Mouse (Mus musculus) hindbrain, embryonic 14.5 days (tissue): ENCODE measurements around the gene Fgfr2. TPM values are rescaled to one million over a fixed set of nuclear protein-coding genes. Genes with fewer than 3 reads are reported as not detected.
A peak's percentile ranks its signal among the peaks of the same experiment; 100 is the strongest.

ENCODE experiments used
- ATAC-seq: fragments of 200-750 bp; cut with Nextera tagmentation; 2 replicates; pipeline ENCODE4 v1.8.0; 2017; ENCODE audit warnings: moderate number of reproducible peaks, mild to moderate bottlenecking, moderate TSS enrichment, moderate library complexity; ENCODE audit not compliant: low FRiP score
- DNase-seq: peaks from one replicate; pipeline ENCODE4 v3.0.0-alpha.2; 2015; ENCODE audit warnings: low spot score
- H3K27ac ChIP-seq: fragments of 300-500 bp; sonication (generic); 2 replicates; pipeline ENCODE4 v1.5.1; 2014; ENCODE audit warnings: mild to moderate bottlenecking, moderate library complexity
- H3K27me3 ChIP-seq: fragments of 300-500 bp; sonication (generic); 2 replicates; pipeline ENCODE4 v1.6.1; 2014; ENCODE audit warnings: mild to moderate bottlenecking, low read length, mixed read lengths; ENCODE audit not compliant: control insufficient read depth, insufficient read depth
- H3K36me3 ChIP-seq: fragments of 300-500 bp; sonication (generic); replicated peaks from 2 replicates; pipeline ENCODE4 v1.6.1; 2014; ENCODE audit not compliant: control insufficient read depth, insufficient read depth
- H3K4me1 ChIP-seq: fragments of 300-500 bp; sonication (generic); replicated peaks from 2 replicates; pipeline ENCODE4 v1.6.1; 2014; ENCODE audit warnings: antibody characterized with exemption, low read length, mixed read lengths; ENCODE audit not compliant: control insufficient read depth, insufficient read depth
- H3K4me2 ChIP-seq: fragments of 300-500 bp; sonication (generic); replicated peaks from 2 replicates; pipeline ENCODE4 v1.6.1; 2014; ENCODE audit warnings: mild to moderate bottlenecking, moderate library complexity
- H3K4me3 ChIP-seq: fragments of 300-500 bp; sonication (generic); replicated peaks from 2 replicates; pipeline ENCODE4 v1.5.1; 2014; ENCODE audit warnings: mild to moderate bottlenecking, low read length
- H3K9ac ChIP-seq: fragments of 300-500 bp; sonication (generic); 2 replicates; pipeline ENCODE4 v1.6.1; 2014
- H3K9me3 ChIP-seq: fragments of 300-500 bp; sonication (generic); 2 replicates; pipeline ENCODE4 v1.6.1; 2016; ENCODE audit warnings: low read length; ENCODE audit not compliant: control insufficient read depth
- WGBS: fragments of 180-500 bp; shearing (Covaris S2); extraction: QIAGEN DNeasy Blood & Tissue Kit; methylation state at CpG from one replicate; pipeline ENCODE4 v1.1.7; 2014; 5-methylcytosine and 5-hydroxymethylcytosine counted together
- polyA plus RNA-seq: library from polyadenylated mRNA; unstranded; fragments of >200 nt; fragmentation: Nextera tagmentation; extraction: Ambion mirVana; gene quantifications from 2 replicates; pipeline ENCODE4 v1.2.1, GENCODE M21; 2014

Fgfr2 gene
- polyA plus RNA-seq, 1 experiment from 2014 or later: 43.5 TPM

DNA sequence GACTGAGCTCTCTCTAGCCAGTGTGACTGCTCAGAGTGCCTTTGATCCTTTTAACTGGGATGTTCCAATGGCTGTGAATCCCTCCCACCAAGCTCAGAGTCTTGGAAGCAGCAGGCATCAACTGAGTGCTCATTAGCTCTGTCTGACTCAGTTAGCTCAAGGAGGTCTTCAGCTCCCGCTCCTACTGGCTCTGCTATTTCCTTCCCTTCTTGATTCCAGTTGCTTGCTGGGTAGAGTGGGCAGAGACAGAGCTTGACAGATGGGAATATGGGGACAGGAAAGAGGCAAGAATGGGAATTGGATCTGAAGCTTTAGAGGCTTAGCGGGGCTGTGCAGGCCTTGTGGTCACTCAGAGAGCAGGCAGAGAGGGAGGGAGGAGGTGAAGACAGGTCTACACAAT lies 948.9 kb downstream of the Fgfr2 start:
- no peak overlapping the region for H3K4me3 ChIP-seq
- 84% methylated on average over 2 of the region's 2 CpGs for WGBS
- ATAC-seq: no peak
- no peak overlapping the region for H3K27ac ChIP-seq
- H3K4me2 ChIP-seq: no peak overlapping the region
- no peaks in the 10 kb centered on the region for H3K36me3 ChIP-seq
- no peak overlapping the region for H3K9ac ChIP-seq
- DNase-seq: no peak
- H3K27me3 ChIP-seq: no peaks in the 10 kb centered on the region
- H3K4me1 ChIP-seq: 0 out of 2 replicates have a peak, but pooled peaks cover 7% of the 10 kb centered on the region
- H3K9me3 ChIP-seq: no peaks in the 10 kb centered on the region

DNA sequence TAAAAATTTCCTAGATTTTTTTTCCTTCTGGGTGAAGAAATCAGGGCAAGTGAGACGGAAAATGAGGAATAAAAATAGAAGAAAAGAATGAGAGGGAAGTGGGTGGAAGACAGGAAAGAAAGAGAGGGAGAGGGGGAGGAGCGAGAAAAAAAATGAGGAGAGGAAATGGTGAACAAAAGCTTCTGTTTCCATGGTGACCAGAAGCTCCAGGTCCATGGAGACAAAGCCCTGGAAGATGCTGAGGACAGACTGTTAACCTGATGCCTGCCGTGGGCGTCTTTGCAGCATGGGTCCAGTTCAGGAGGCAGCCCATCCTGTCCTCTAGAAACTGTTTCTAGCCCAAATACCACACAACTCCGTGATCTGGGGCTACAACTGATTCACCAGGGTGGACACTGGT lies 950.9 kb downstream of the Fgfr2 start:
- DNase-seq (peak; percentile 40), ATAC-seq (no peak; the same call in 1 of the 2 replicates)
- Histone ChIP-seq H3K4me3 (no peak overlapping the region), H3K4me2 (no peak overlapping the region), H3K4me1 (0 out of 2 replicates have a peak, but pooled peaks cover 7% of the 10 kb centered on the region), H3K27ac (peak overlapping the region; percentile 55), H3K27me3 (no peaks in the 10 kb centered on the region), H3K9ac (no peak overlapping the region), H3K9me3 (no peaks in the 10 kb centered on the region), H3K36me3 (no peaks in the 10 kb centered on the region)
- 45% methylated on average over 5 of the region's 5 CpGs for WGBS

DNA sequence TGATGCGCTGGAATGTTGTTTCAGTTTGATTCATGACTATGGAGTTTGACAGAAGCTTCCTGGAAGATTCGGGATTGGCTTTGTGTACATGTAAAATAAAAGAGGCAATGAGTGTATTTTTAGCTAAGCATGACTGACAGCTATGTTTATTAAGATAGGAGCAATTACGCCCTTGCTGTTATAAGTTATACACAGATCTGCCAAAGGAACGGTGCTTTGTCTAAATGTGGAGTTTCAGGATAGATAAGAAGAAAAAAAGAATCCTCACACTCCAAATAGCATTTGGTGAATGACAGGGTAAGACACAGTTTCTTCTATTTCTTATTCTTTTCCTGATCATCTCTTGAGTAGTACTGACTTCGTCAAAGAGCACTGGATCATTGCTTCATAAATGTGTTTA lies 951.4 kb downstream of the Fgfr2 start:
- DNase-seq: no peak
- H3K36me3 ChIP-seq: no peaks in the 10 kb centered on the region
- 0 out of 2 replicates have a peak, but pooled peaks cover 7% of the 10 kb centered on the region for H3K4me1 ChIP-seq
- no peak overlapping the region for H3K4me3 ChIP-seq
- 78% methylated on average over 5 of the region's 5 CpGs for WGBS
- peak overlapping the region; percentile 38; the same call in 1 of the 2 replicates for H3K27ac ChIP-seq
- no peak overlapping the region for H3K4me2 ChIP-seq
- no peak for ATAC-seq
- H3K27me3 ChIP-seq: no peaks in the 10 kb centered on the region
- H3K9ac ChIP-seq: no peak overlapping the region
- no peaks in the 10 kb centered on the region for H3K9me3 ChIP-seq

DNA sequence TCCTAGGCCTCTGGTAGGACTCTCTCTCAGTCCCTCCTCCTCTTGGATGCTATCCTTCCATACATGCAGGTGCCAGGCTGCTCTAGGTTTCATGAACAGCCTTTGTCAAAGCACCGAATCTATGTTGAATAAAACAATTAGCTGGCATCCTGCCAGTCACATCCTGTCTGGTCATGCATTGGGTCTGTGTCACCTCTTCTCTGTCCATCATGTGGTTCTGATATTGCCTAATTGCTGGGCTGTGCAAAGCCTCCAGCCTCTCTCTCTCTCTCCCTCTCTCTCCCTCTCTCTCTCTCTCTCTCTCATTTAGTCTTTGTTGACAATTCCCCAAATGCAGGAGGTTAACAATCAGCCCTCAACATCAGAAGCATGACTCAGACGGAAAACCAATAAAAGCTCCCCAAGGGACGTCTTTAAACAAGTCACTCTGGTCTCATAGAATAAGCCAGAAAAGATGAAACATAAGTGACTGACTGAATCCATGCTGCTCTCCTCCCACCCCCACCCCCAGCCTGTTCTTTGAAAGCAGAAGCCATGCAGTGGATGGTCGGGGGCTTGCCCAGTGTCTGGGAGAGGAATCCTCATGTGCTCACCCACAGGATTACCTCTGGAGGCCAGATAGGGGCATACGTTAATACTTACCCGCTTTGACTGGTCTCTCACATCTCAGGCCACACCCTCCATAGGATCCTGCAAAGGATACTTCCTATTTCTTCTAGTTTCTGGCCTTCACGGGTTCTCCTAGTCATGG lies 953.6 kb downstream of the Fgfr2 start:
- Histone ChIP-seq H3K36me3 (no peaks in the 10 kb centered on the region), H3K4me3 (no peak overlapping the region), H3K4me2 (no peak overlapping the region), H3K27ac (0 out of 2 replicates have a peak overlapping the region, but pooled peaks have one; percentile 36), H3K9ac (no peak overlapping the region), H3K27me3 (no peaks in the 10 kb centered on the region), H3K9me3 (no peaks in the 10 kb centered on the region), H3K4me1 (0 out of 2 replicates have a peak, but pooled peaks cover 7% of the 10 kb centered on the region)
- no peak for ATAC-seq
- WGBS: 57% methylated on average over 7 of the region's 7 CpGs
- no peak for DNase-seq

DNA sequence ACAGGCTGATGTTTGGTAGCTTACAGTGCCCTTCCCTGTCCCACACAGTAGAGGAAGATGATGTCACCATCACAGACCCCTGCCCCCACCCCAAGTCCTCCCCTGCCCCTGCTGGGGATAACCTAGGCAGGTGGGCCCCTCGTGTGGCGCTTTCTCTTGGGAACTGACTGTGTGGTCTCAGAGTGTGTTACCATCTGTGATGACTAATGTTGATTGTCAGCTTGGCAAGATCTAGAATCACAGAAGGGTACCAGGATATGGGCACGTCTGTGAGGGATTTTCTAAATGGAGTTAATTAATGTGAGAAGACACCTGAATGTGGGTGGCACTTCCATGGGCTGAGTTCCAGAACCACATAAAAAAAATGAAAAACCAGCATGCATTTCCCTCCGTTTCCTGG lies 955.9 kb downstream of the Fgfr2 start:
- no peak overlapping the region for H3K4me2 ChIP-seq
- no peak for DNase-seq
- H3K27ac ChIP-seq: no peak overlapping the region
- no peak overlapping the region for H3K4me3 ChIP-seq
- H3K9me3 ChIP-seq: no peaks in the 10 kb centered on the region
- no peaks in the 10 kb centered on the region for H3K27me3 ChIP-seq
- ATAC-seq: no peak
- 63% methylated on average over 4 of the region's 4 CpGs for WGBS
- H3K36me3 ChIP-seq: no peaks in the 10 kb centered on the region
- H3K9ac ChIP-seq: no peak overlapping the region
- H3K4me1 ChIP-seq: 0 out of 2 replicates have a peak, but pooled peaks cover 7% of the 10 kb centered on the region

DNA sequence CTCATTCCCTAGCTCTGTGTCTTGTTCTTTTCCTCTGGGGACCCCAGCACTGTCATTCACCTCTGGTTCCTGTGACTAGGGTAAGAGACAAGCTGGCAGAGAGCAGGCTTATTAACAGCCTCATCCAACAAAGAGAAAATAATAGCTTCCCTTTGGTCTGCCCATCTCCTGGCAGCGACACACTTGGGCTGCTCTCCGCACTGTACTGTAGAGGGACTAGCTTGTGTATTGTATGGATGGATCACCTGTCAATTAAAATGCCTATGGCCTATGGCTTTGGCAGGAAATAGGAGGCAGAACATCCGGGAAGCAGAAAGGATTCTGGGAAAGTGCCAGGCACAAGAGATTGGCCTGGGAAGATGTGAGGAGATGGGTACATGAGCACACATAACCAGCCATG lies 960.9 kb downstream of the Fgfr2 start:
- Histone ChIP-seq H3K4me2 (no peak overlapping the region), H3K27ac (0 out of 2 replicates have a peak overlapping the region, but pooled peaks have one; percentile 63), H3K36me3 (no peaks in the 10 kb centered on the region), H3K4me1 (peaks cover 9% of the 10 kb centered on the region; the same call in 1 of the 2 replicates), H3K9ac (no peak overlapping the region), H3K9me3 (no peaks in the 10 kb centered on the region), H3K27me3 (no peaks in the 10 kb centered on the region), H3K4me3 (no peak overlapping the region)
- DNase-seq: no peak
- no peak for ATAC-seq
- WGBS: 60% methylated on average over 3 of the region's 3 CpGs

DNA sequence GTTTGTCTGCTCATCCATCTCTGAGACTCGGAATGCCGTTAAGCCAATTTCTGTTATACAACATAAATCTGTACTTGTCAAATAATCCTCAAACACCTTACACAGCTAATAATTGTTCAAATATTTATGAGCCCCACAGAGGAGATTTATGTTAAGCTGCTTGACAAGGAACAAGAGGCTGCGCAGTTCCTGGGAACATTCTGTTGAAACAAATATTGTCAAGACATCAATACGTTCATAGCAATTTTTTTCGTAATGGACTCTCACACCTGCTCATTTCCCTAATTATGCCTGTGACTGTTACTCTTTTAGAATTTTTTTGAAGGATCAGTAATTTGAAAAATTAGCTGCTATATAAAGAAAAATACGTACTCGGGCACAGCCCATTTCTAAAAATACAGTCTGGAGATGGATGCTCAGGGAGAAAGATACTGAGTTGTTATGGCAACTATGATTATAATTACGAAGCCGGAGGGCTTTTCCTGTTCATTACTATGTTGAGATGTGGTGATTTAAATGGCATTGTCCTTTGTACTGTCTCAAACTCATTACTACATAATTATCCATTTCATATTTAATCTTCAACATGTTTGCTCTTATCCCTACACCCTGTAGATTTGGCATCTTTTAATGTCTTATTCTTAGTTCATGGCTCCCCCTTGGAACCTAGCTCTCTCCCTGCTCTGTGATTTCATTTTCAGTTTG lies 964.7 kb downstream of the Fgfr2 start:
- H3K36me3 ChIP-seq: no peaks in the 10 kb centered on the region
- no peak overlapping the region for H3K4me3 ChIP-seq
- no peak overlapping the region for H3K4me2 ChIP-seq
- peaks cover 28% of the 10 kb centered on the region for H3K4me1 ChIP-seq
- H3K9me3 ChIP-seq: no peaks in the 10 kb centered on the region
- peak; percentile 60 for DNase-seq
- no peak overlapping the region for H3K9ac ChIP-seq
- ATAC-seq: peak; percentile 42; the same call in 1 of the 2 replicates
- H3K27ac ChIP-seq: peak overlapping the region; percentile 83
- H3K27me3 ChIP-seq: peaks cover 16% of the 10 kb centered on the region
- WGBS: 50% methylated on average over 9 of the region's 9 CpGs

DNA sequence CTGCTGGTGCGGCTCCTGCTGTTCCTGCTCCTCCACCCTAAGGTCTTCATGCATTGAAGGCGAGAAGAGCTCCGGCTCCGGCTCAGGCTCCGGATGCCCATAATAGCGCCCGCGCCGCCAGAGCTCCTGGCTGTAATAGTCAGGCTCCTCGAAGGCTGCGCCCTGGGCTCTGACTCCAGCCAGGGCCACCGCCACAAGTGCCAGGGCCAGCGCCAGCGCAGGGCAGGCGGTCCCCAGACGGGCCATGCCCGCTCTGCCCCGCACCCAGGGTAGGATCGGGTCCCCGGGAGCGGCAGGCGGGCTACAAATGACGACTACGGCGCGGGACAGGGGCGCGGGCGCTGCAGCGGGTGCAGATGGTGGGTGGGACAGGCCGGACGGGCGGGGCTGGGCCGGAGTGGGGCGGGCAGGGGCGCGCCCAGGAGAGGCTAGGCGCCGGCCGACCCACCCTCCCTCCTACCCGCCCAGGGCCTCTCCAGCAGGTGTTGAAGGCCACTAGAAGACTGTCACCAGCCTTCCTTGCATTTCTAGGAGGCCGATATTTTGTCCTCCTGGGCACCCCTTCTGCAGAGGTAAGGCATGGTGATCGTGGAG lies 968.7 kb downstream of the Fgfr2 start, which contains the start of gene Cpxm2:
Gene Cpxm2, minus strand, starts transcription at position 372 of the 594 bp plus-strand sequence.
- Histone ChIP-seq H3K4me1 (peaks cover 28% of the 10 kb centered on the region), H3K4me2 (peak within 1 kb of the TSS; percentile 58), H3K9ac (peak within 1 kb of the TSS; percentile 49), H3K9me3 (no peaks in the 10 kb centered on the region), H3K27me3 (peaks cover 23% of the 10 kb centered on the region), H3K27ac (no peak within 1 kb of the TSS), H3K4me3 (peak within 1 kb of the TSS; percentile 23), H3K36me3 (no peaks in the 10 kb centered on the region)
- DNase-seq: no peak
- 4% methylated on average over 37 of the region's 43 CpGs for WGBS
- peak; percentile 31; the same call in 1 of the 2 replicates for ATAC-seq

DNA sequence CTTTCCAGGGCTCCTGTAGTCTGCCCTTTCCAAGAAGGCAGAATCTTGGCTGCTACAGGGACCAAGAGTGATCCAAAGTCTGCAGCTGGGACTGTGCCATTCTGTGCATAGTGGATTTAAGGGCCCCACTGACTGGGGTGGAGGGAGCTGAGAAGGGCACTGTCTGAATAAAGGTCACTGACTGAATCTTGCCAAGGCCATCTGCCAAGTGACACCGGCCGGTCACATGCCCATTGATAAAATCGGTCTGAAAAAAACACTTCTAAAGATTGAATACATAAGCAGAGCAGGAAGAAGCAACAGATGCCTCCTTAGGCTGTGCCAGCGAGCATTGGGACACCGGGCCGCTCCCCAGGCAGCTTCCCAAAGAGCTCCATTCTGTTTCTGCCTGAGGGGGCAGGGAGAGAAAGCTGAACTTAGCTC lies 969.4 kb downstream of the Fgfr2 start:
- Histone ChIP-seq H3K9me3 (no peaks in the 10 kb centered on the region), H3K4me3 (no peak overlapping the region), H3K4me2 (peak overlapping the region; percentile 58; the same call in 1 of the 2 replicates), H3K9ac (no peak overlapping the region), H3K4me1 (peaks cover 25% of the 10 kb centered on the region), H3K27me3 (peaks cover 23% of the 10 kb centered on the region), H3K36me3 (no peaks in the 10 kb centered on the region), H3K27ac (no peak overlapping the region)
- DNase-seq (peak; percentile 46), ATAC-seq (peak; percentile 78; the same call in 1 of the 2 replicates)
- 16% methylated on average over 6 of the region's 6 CpGs for WGBS
